Mouse (Mus musculus) CH12.LX (cell line): ENCODE measurements at regions not wholly inside any gene's neighbourhood (a gene's known extent, or its start where the extent isn't known, plus 50 kb on each side); places are given as distances from the start of the nearest gene placed in this dataset.

Source experiments
- DNase-seq: peaks from one replicate; pipeline ENCODE4 v3.0.0-alpha.2; 2013; ENCODE audit errors: extremely low read depth
- H3K27ac ChIP-seq: 2 replicates; pipeline ENCODE4 v1.5.1; 2012; ENCODE audit warnings: low read depth, mild to moderate bottlenecking, control low read depth, moderate library complexity; ENCODE audit not compliant: insufficient read depth
- H3K27me3 ChIP-seq: replicated peaks from 2 replicates; pipeline ENCODE3; 2012; ENCODE audit warnings: inconsistent platforms
- H3K36me3 ChIP-seq, 2 experiments: replicated peaks in 1 of 2; 2 replicates each; pipeline versions ENCODE3 to v1.6.1; 2012; ENCODE audit warnings: inconsistent platforms in 1 of 2, low read length in 1 of 2, mild to moderate bottlenecking in 1 of 2, mixed read lengths in 1 of 2, moderate library complexity in 1 of 2; ENCODE audit not compliant: control insufficient read depth in 1 of 2, insufficient read depth in 1 of 2
- H3K4me1 ChIP-seq, 2 experiments: 2 replicates each; pipeline ENCODE4 v1.6.1; 2012; ENCODE audit warnings: inconsistent platforms in 1 of 2, moderate library complexity in 1 of 2; ENCODE audit not compliant: insufficient read depth in 2 of 2, control insufficient read depth in 1 of 2
- H3K4me2 ChIP-seq: 2 replicates; pipeline ENCODE4 v1.6.1; 2012; ENCODE audit warnings: low read depth, mild to moderate bottlenecking, control low read depth; ENCODE audit not compliant: poor library complexity, insufficient read depth, severe bottlenecking
- H3K4me3 ChIP-seq, 3 experiments: fragments of 150-350 bp in 1 of 3; sonication (generic) in 1 of 3; replicated peaks in 1 of 3; 2 replicates each; pipeline versions ENCODE3 to v1.5.1; 2011 to 2012; ENCODE audit warnings: low read depth in 2 of 3, low read length in 2 of 3, mild to moderate bottlenecking in 2 of 3, moderate library complexity in 2 of 3, control low read depth in 1 of 3, improper control_type of control experiment in 1 of 3, inconsistent platforms in 1 of 3, mixed read lengths in 1 of 3; ENCODE audit not compliant: poor library complexity in 1 of 3
- H3K79me2 ChIP-seq: replicated peaks from 2 replicates; pipeline ENCODE4 v1.6.1; 2012; ENCODE audit warnings: mild to moderate bottlenecking, moderate library complexity; ENCODE audit not compliant: control insufficient read depth, poor library complexity, insufficient read depth, severe bottlenecking; ENCODE audit errors: extremely low read depth
- H3K9ac ChIP-seq: 2 replicates; pipeline ENCODE4 v1.6.1; 2012; ENCODE audit warnings: low read depth, mild to moderate bottlenecking, control low read depth, moderate library complexity; ENCODE audit not compliant: insufficient read depth
- H3K9me3 ChIP-seq: replicated peaks from 2 replicates; pipeline ENCODE3; 2012; ENCODE audit warnings: low read length, inconsistent platforms, mixed read lengths
- CHD2 ChIP-seq: IDR thresholded peaks from 2 replicates; pipeline ENCODE4 v1.6.1; 2011; ENCODE audit warnings: low read length, improper control_type of control experiment
- E2F4 ChIP-seq: IDR thresholded peaks from 2 replicates; pipeline ENCODE4 v1.6.1; 2011; ENCODE audit warnings: low read depth, low read length, improper control_type of control experiment; ENCODE audit not compliant: insufficient replicate concordance
- ELF1 ChIP-seq: IDR thresholded peaks from 2 replicates; pipeline ENCODE4 v1.6.1; 2014; ENCODE audit warnings: low read depth, mild to moderate bottlenecking, inconsistent platforms, low read length, improper control_type of control experiment
- EP300 ChIP-seq: IDR thresholded peaks from 2 replicates; pipeline ENCODE4 v1.6.1; 2011; ENCODE audit warnings: low read length, improper control_type of control experiment
- ETS1 ChIP-seq: conservative IDR thresholded peaks from 2 replicates; pipeline ENCODE4 v1.6.1; 2012; ENCODE audit warnings: low read depth, mild to moderate bottlenecking, inconsistent platforms, low read length, improper control_type of control experiment, moderate library complexity
- HCFC1 ChIP-seq: IDR thresholded peaks from 2 replicates; pipeline ENCODE4 v1.6.1; 2012; ENCODE audit warnings: low read depth, mild to moderate bottlenecking, inconsistent platforms, low read length, improper control_type of control experiment
- MAFK ChIP-seq: IDR thresholded peaks from 2 replicates; pipeline ENCODE4 v1.6.1; 2011; ENCODE audit warnings: low read length, improper control_type of control experiment; ENCODE audit not compliant: insufficient replicate concordance
- MAX ChIP-seq: IDR thresholded peaks from 2 replicates; pipeline ENCODE4 v1.6.1; 2011; ENCODE audit warnings: low read length, improper control_type of control experiment
- MAZ ChIP-seq: IDR thresholded peaks from 2 replicates; pipeline ENCODE4 v1.6.1; 2012; ENCODE audit warnings: low read depth, mild to moderate bottlenecking, inconsistent platforms, low read length, improper control_type of control experiment, moderate library complexity
- MXI1 ChIP-seq: IDR thresholded peaks from 2 replicates; pipeline ENCODE4 v1.6.1; 2011; ENCODE audit warnings: mild to moderate bottlenecking, low read depth, low read length, improper control_type of control experiment
- NRF1 ChIP-seq: IDR thresholded peaks from 2 replicates; pipeline ENCODE4 v1.6.1; 2014; ENCODE audit warnings: low read depth, mild to moderate bottlenecking, inconsistent platforms, low read length, improper control_type of control experiment, moderate library complexity
- RAD21 ChIP-seq: IDR thresholded peaks from 2 replicates; pipeline ENCODE4 v1.6.1; 2011; ENCODE audit warnings: low read depth, mild to moderate bottlenecking, low read length, improper control_type of control experiment, moderate library complexity
- SMC3 ChIP-seq: IDR thresholded peaks from 2 replicates; pipeline ENCODE4 v1.6.1; 2011; ENCODE audit warnings: low read depth, low read length, improper control_type of control experiment
- TCF12 ChIP-seq: IDR thresholded peaks from 2 replicates; pipeline ENCODE4 v1.6.1; 2014; ENCODE audit warnings: low read depth, mild to moderate bottlenecking, inconsistent platforms, low read length, improper control_type of control experiment
- USF1 ChIP-seq: IDR thresholded peaks from 2 replicates; pipeline ENCODE4 v1.6.1; 2014; ENCODE audit warnings: low read depth, mild to moderate bottlenecking, inconsistent platforms, low read length, improper control_type of control experiment
- ZC3H11A ChIP-seq: IDR thresholded peaks from 2 replicates; pipeline ENCODE4 v1.6.1; 2012; ENCODE audit warnings: low read depth, mild to moderate bottlenecking, inconsistent platforms, low read length, improper control_type of control experiment
- ZKSCAN1 ChIP-seq: IDR thresholded peaks from 2 replicates; pipeline ENCODE4 v1.6.1; 2012; ENCODE audit warnings: low read depth, inconsistent platforms, low read length, improper control_type of control experiment, borderline replicate concordance
- ZMIZ1 ChIP-seq: IDR thresholded peaks from 2 replicates; pipeline ENCODE4 v1.6.1; 2012; ENCODE audit warnings: low read depth, mild to moderate bottlenecking, inconsistent platforms, low read length, improper control_type of control experiment
- ZNF384 ChIP-seq: IDR thresholded peaks from 2 replicates; pipeline ENCODE4 v1.6.1; 2012; ENCODE audit warnings: low read depth, low read length, improper control_type of control experiment, inconsistent platforms
- dilution Hi-C: fragments of 300-500 bp; cut with MboI; formaldehyde crosslinking; loops from 2 replicates; pipeline ENCODE4 v1.14.3; 2020; ENCODE audit warnings: low sequenced_read_pairs; ENCODE audit not compliant: extremely low pct_unique_long_range_greater_than_20kb, extremely low pct_ligation_motif_present
- in situ Hi-C: fragments of 300-500 bp; cut with MboI; formaldehyde crosslinking; loops from 3 replicates; pipeline ENCODE4 v1.14.3; 2019; ENCODE audit warnings: low sequenced_read_pairs, low pct_ligation_motif_present, low pct_unique_long_range_greater_than_20kb, mixed read lengths

DNA sequence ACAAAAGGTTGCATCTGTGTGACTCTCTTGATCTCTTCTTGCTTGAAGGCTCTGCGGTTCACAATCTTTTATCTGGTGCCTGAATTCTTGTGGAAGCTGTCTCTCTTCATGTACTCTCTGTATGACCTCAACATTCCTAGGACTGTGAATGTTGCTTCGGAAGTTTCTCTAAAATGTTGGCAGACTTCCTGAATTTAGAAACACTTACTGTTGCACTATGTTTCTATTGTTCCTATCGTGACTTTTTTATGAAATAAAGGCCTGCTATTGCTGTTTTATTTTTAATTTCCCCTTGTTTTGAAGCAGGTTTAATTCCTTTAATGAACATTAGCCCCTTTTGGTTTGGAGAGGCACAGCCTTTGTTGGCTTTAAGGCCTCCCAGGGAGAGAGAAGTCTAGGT is 114.0 kb upstream of the Etaa1 start:
- Histone ChIP-seq H3K27me3 (no peaks in the 10 kb centered on the region), H3K79me2 (no peaks in the 10 kb centered on the region), H3K4me1 (peaks cover 0 to 8% of the 10 kb centered on the region in 2 experiments; a peak in 1 of 4 replicates), H3K4me2 (no peak overlapping the region), H3K36me3 (no peaks in the 10 kb centered on the region), H3K4me3 (no peak overlapping the region), H3K9ac (no peak overlapping the region), H3K9me3 (no peaks in the 10 kb centered on the region), H3K27ac (no peak overlapping the region)
- in situ Hi-C loops (no loop called here), dilution Hi-C loops (no loop called here)
- DNase-seq: no peak
- TF ChIP-seq ZKSCAN1: no peak
- TF ChIP-seq ETS1: no peak
- TF ChIP-seq TCF12: no peak
- no peak for TF ChIP-seq ELF1
- TF ChIP-seq ZC3H11A: no peak
- TF ChIP-seq MXI1: no peak

- dilution Hi-C loops: no loop called here
- Histone ChIP-seq H3K36me3 (no peaks in the 10 kb centered on the region), H3K4me2 (no peak overlapping the region), H3K27ac (no peak overlapping the region)
- DNase-seq: no peak
- TF ChIP-seq MAX: no peak
- TF ChIP-seq ZMIZ1: no peak
- TF ChIP-seq TCF12: no peak
- TF ChIP-seq, all 38 proteins: peak for 0
- Histone ChIP-seq H3K79me2 (no peaks in the 10 kb centered on the region), H3K4me3 (no peak overlapping the region), H3K9ac (no peak overlapping the region), H3K27me3 (no peaks in the 10 kb centered on the region), H3K4me1 (no peaks in the 10 kb centered on the region), H3K9me3 (no peaks in the 10 kb centered on the region)
- in situ Hi-C loops: no loop called here
These were observed 87.9 kb upstream of the Etaa1 start for GRCm38 (mm10) chr11:18041589-18041988.

GRCm38 (mm10) chr11:18031049-18031448 is 77.4 kb upstream of the Etaa1 start:
- Histone ChIP-seq H3K36me3 (no peaks in the 10 kb centered on the region), H3K27me3 (no peaks in the 10 kb centered on the region), H3K4me3 (no peak overlapping the region), H3K79me2 (no peaks in the 10 kb centered on the region), H3K27ac (no peak overlapping the region), H3K9me3 (no peaks in the 10 kb centered on the region), H3K9ac (no peak overlapping the region), H3K4me1 (peaks cover 0 to 10% of the 10 kb centered on the region in 2 experiments; a peak in 2 of 4 replicates), H3K4me2 (peak overlapping the region; percentile 36; the same call in 1 of the 2 replicates)
- TF ChIP-seq HCFC1: no peak
- TF ChIP-seq ZNF384: no peak
- TF ChIP-seq MAFK: 0 out of 2 replicates have a peak, but pooled peaks have one; percentile 24
- TF ChIP-seq ETS1: no peak
- no peak for TF ChIP-seq CHD2
- TF ChIP-seq E2F4: no peak
- no peak for TF ChIP-seq MAX
- no peak for TF ChIP-seq NRF1
- TF ChIP-seq EP300: peak; percentile 37; the same call in 1 of the 2 replicates
- TF ChIP-seq RAD21: no peak
- TF ChIP-seq MAZ: no peak
- no peak for TF ChIP-seq USF1
- no peak for TF ChIP-seq MXI1
- TF ChIP-seq ZMIZ1: no peak
- TF ChIP-seq SMC3: no peak
- DNase-seq: peak; percentile 38
- in situ Hi-C loops (no loop called here), dilution Hi-C loops (no loop called here)
